Mouse (Mus musculus) forebrain, embryonic 13.5 days (tissue): ENCODE data around the gene Cacnb1. TPM values are rescaled to one million over a fixed set of nuclear protein-coding genes. Genes with fewer than 3 reads are reported as not detected.

Source experiments
- ATAC-seq: fragments of 200-750 bp; cut with Nextera tagmentation; 2 replicates; pipeline ENCODE4 v1.8.0; 2017
- H3K27ac ChIP-seq: fragments of 300-500 bp; sonication (generic); 2 replicates; pipeline ENCODE4 v1.5.1; 2015; ENCODE audit warnings: inconsistent platforms, mild to moderate bottlenecking, moderate library complexity
- H3K27me3 ChIP-seq: fragments of 300-500 bp; sonication (generic); 2 replicates; pipeline ENCODE4 v1.6.1; 2015; ENCODE audit warnings: mild to moderate bottlenecking, inconsistent platforms
- H3K36me3 ChIP-seq: fragments of 300-500 bp; sonication (generic); 2 replicates; pipeline ENCODE4 v1.6.1; 2015; ENCODE audit warnings: mild to moderate bottlenecking, inconsistent platforms; ENCODE audit not compliant: poor library complexity, severe bottlenecking
- H3K4me1 ChIP-seq: fragments of 300-500 bp; sonication (generic); 2 replicates; pipeline ENCODE4 v1.6.1; 2015; ENCODE audit warnings: inconsistent platforms
- H3K4me2 ChIP-seq: fragments of 300-500 bp; sonication (generic); 2 replicates; pipeline ENCODE4 v1.6.1; 2015; ENCODE audit warnings: inconsistent platforms, mild to moderate bottlenecking, moderate library complexity
- H3K4me3 ChIP-seq: fragments of 300-500 bp; sonication (generic); 2 replicates; pipeline ENCODE4 v1.5.1; 2015; ENCODE audit warnings: mild to moderate bottlenecking, inconsistent platforms
- H3K9ac ChIP-seq: fragments of 300-500 bp; sonication (generic); 2 replicates; pipeline ENCODE4 v1.6.1; 2015; ENCODE audit warnings: mild to moderate bottlenecking, inconsistent platforms
- H3K9me3 ChIP-seq: fragments of 300-500 bp; sonication (generic); replicated peaks from 2 replicates; pipeline ENCODE4 v1.6.1; 2016; ENCODE audit warnings: inconsistent platforms
- WGBS: fragments of 180-500 bp; shearing (Covaris S2); methylation state at CpG from one replicate; pipeline ENCODE4 v1.1.7; 2015; 5-methylcytosine and 5-hydroxymethylcytosine counted together
- polyA plus RNA-seq: library from polyadenylated mRNA; unstranded; fragments of >200 nt; fragmentation: Nextera tagmentation; extraction: Ambion mirVana; gene quantifications from 2 replicates; pipeline ENCODE4 v1.2.1, GENCODE M21; 2015

The Cacnb1 gene
- polyA plus RNA-seq, 1 experiment from 2014 or later, result 25.9 TPM

DNA sequence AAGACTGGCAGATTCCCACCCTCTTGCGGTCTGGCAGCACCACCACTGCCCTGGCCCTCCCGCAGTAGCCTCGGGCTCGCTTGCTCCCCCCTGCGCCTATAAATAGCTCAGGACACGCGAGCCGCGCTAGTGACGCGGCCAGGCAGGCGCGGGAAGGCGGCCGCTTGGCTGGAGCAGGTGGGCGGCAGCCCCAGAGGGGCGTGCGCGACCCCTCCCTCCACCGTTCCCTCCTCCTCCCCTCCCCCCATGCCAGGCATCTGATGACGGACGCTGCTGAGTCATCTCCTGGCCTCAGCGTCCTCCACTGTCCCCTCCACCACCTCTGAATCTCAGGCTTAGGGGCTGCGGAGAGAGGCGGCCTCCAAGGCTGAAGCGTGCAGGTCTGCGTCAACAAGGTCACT is 13.1 kb upstream of the Cacnb1 start:
- H3K4me2 ChIP-seq, result peak overlapping the region; percentile 76
- ATAC-seq, result peak; percentile 54
- no peak overlapping the region for H3K27ac ChIP-seq
- H3K36me3 ChIP-seq, result peaks cover 4% of the 10 kb centered on the region
- H3K4me1 ChIP-seq, result peaks cover 20% of the 10 kb centered on the region
- peak overlapping the region; percentile 66 for H3K9ac ChIP-seq
- H3K4me3 ChIP-seq, result peak overlapping the region; percentile 37
- H3K27me3 ChIP-seq, result peaks cover 15% of the 10 kb centered on the region
- 0% methylated on average over 27 of the region's 27 CpGs for WGBS
- no peaks in the 10 kb centered on the region for H3K9me3 ChIP-seq

DNA sequence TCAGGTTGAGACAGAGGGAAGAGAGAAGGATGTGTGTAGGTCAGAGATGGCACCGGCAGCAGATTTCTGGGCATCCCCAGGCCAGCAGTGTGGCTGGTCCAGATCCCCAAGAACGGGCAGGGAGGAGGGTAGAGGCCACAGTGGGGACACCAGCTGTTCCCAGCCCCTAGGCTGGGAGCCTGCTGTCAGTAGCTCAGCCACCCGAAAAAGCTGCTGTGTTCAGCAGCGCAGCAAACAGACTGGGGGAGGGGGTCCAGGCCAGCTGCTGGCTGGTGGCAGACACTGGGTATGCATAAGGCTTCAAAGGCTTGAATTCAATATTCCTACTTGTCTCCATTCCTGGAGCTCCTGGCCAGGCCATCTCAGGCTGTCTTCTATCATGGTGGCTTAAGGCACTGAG is 12.0 kb upstream of the Cacnb1 start:
- Histone ChIP-seq H3K4me2 (peak overlapping the region; percentile 10; the same call in 1 of the 2 replicates), H3K4me1 (peaks cover 20% of the 10 kb centered on the region), H3K9ac (0 out of 2 replicates have a peak overlapping the region, but pooled peaks have one; percentile 21), H3K27me3 (peaks cover 15% of the 10 kb centered on the region), H3K9me3 (no peaks in the 10 kb centered on the region), H3K36me3 (peaks cover 16% of the 10 kb centered on the region), H3K4me3 (no peak overlapping the region), H3K27ac (peak overlapping the region; percentile 44; the same call in 1 of the 2 replicates)
- peak; percentile 55 for ATAC-seq
- 23% methylated on average over 4 of the region's 4 CpGs for WGBS

DNA sequence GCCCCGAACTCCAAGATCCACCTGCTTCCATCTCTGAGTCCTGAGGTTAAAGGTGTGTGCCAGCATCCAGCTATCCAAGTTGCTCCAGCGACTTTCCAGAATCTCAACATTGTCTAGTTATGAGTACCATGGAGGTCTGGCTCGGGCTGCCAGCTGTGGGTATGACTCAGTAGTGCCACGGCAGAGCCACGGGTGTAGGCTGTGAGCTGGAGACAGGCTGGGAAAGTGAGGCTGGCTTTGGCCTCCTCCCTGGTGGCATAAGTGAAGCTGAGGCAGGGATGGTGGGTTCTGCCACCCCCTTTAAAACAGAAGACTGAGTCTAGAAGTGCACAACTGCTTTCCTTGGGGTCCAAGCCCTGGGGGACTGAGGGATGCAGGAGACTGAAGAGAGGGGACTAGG is 11.2 kb upstream of the Cacnb1 start:
- H3K4me1 ChIP-seq, result peaks cover 20% of the 10 kb centered on the region
- peaks cover 23% of the 10 kb centered on the region for H3K36me3 ChIP-seq
- H3K4me3 ChIP-seq, result no peak overlapping the region
- no peaks in the 10 kb centered on the region for H3K9me3 ChIP-seq
- no peak for ATAC-seq
- no peak overlapping the region for H3K4me2 ChIP-seq
- WGBS, result 83% methylated on average over 5 of the region's 5 CpGs
- peaks cover 15% of the 10 kb centered on the region for H3K27me3 ChIP-seq
- H3K27ac ChIP-seq, result no peak overlapping the region
- H3K9ac ChIP-seq, result no peak overlapping the region

DNA sequence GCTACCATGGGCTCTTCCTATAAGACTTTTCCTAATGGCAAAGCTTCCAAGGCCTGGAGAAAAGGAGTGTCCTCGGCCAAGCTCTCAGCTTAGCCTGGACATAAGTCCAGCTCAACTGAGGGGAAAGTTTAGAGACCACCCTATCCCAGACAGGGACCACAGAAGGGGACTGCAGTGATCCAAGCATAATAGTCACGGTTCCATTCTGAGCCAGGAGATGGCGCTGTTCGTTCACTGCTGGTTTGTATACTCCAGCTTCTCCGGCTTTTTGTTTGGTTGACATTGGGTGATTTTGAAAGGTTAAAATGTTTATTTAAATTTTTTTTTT is 8.6 kb upstream of the Cacnb1 start:
- no peak overlapping the region for H3K27ac ChIP-seq
- no peak overlapping the region for H3K4me3 ChIP-seq
- WGBS, result 5% methylated on average over 5 of the region's 5 CpGs
- peaks cover under 1% of the 10 kb centered on the region; the same call in 1 of the 2 replicates for H3K27me3 ChIP-seq
- H3K4me1 ChIP-seq, result peaks cover 30% of the 10 kb centered on the region
- H3K36me3 ChIP-seq, result peaks cover 34% of the 10 kb centered on the region
- H3K4me2 ChIP-seq, result no peak overlapping the region
- H3K9me3 ChIP-seq, result no peaks in the 10 kb centered on the region
- H3K9ac ChIP-seq, result no peak overlapping the region
- ATAC-seq, result 0 out of 2 replicates have a peak, but pooled peaks have one; percentile 34

DNA sequence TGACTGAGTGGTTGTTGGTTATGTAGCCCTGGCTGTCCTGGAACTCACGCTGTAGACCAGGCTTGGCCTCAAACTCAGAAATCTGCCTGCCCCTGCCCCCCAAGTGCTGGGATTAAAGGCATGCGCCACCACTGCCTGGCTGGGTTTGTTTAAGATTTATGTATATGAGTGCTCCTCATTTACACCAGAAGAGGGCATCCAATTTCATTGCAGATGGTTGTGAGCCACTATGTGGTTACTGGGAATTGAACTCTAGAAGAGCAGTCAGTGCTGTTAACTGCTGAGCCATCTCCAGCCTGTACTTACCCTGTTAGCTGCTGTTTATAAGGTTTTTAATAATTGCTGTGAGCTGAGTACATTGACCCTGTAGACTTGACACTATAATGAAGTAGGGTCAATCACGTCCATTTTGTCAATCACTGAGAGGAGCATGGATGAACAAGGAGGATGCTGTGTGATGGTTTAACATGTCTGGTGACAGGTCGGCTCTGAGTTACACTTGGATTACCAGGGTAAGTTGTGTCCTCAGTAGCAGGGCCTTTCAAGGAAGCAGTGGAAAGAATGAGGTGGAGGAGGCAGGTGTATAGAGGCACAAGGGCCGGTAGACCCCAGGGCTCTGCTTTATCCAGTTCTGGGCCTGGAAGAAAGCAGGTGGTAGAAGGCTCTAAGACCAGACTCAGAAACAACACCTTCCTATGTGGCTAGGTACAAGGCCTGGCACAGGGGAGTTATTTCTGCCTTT is 8.0 kb upstream of the Cacnb1 start:
- Histone ChIP-seq H3K27me3 (no peaks in the 10 kb centered on the region), H3K36me3 (peaks cover 34% of the 10 kb centered on the region), H3K4me2 (no peak overlapping the region), H3K4me1 (peaks cover 28% of the 10 kb centered on the region), H3K9me3 (no peaks in the 10 kb centered on the region), H3K9ac (no peak overlapping the region), H3K27ac (no peak overlapping the region), H3K4me3 (no peak overlapping the region)
- 55% methylated on average over 5 of the region's 5 CpGs for WGBS
- ATAC-seq, result 0 out of 2 replicates have a peak, but pooled peaks have one; percentile 1

DNA sequence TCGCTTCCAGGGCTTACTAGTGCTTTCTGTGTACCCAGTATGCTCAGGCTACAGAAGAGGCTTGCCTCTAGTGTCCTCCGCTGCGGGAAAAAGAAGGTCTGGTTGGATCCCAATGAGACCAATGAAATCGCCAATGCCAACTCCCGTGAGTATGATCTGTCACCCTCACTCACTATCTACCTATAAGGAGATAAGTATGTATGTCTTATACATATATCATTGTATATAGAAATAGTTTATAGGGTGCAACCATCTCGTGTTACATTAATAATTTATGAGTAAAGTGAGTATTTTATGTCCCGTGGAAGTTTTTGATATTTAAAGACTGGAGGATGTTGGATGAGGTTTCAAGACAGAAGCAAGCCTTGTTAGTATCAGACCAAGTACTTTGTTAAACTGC is 5.0 kb upstream of the Cacnb1 start:
- Histone ChIP-seq H3K27me3 (no peaks in the 10 kb centered on the region), H3K27ac (peak overlapping the region; percentile 79; the same call in 1 of the 2 replicates), H3K36me3 (peaks cover 34% of the 10 kb centered on the region), H3K4me3 (peak overlapping the region; percentile 93), H3K4me2 (peak overlapping the region; percentile 98), H3K9ac (peak overlapping the region; percentile 99), H3K9me3 (no peaks in the 10 kb centered on the region), H3K4me1 (peaks cover 26% of the 10 kb centered on the region)
- WGBS, result 23% methylated on average over 7 of the region's 7 CpGs
- ATAC-seq, result no peak

DNA sequence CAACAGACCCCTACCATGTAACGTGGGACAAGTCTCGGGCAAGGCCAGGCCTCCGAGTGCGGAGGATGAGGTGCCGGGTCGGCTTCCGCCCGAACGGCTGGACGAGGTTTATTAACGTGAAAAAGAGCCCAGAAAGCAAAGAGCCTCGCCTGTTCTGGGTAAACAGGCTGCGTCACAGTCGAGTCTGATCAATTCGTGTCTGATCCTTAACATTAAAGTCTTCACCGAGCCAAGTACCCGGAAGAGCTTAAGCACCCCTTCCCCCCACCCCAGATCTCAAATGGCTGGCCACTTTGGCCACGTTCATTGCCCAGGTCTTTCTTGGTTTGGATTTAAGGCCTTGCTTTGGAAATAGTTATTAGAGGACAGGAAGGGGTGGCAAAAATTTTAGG is 4.5 kb upstream of the Cacnb1 start:
- WGBS, result 1% methylated on average over 18 of the region's 18 CpGs
- no peaks in the 10 kb centered on the region for H3K27me3 ChIP-seq
- ATAC-seq, result no peak; the same call in 1 of the 2 replicates
- peak overlapping the region; percentile 98 for H3K4me2 ChIP-seq
- no peaks in the 10 kb centered on the region for H3K9me3 ChIP-seq
- peaks cover 34% of the 10 kb centered on the region for H3K36me3 ChIP-seq
- peak overlapping the region; percentile 99 for H3K9ac ChIP-seq
- H3K4me1 ChIP-seq, result peaks cover 27% of the 10 kb centered on the region
- H3K4me3 ChIP-seq, result peak overlapping the region; percentile 93
- peak overlapping the region; percentile 79 for H3K27ac ChIP-seq

DNA sequence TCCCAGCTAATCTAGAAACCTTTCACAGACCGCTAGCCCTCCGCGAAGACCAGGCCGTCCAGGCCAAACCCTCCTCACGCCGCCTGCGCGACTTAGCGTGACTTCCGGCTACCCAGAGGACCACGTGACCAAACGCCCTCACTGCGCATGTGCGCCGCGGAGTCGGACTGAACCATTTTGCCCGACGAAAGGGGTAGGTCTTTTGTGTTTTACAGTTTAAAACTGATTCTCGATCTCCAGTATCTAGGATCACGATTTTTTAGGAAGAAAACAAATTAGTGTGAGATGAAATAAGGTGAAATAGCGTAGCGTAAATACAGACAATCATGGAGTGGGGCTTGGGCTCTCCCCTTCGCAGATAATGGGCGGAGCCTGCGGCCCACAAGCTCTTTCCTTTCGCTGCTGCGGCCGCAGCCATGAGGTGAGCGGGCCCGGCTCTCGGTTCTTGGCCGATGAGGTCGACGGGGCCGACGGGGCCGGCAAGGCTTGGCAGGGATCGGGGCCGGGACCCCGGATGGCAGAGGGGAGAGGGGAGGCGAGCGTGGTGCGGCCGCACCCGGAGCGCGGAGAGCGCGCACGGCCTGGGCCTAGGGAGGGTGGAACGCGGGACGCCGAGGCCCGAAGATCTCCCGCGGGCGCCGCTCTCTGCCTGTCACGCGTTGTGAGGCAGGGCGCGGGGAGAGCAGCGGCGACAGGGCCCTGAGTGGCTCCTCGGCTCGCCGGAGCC is 3.9 kb upstream of the Cacnb1 start, which contains the start of gene Rpl19:
TSS of gene Rpl19 (plus strand) at position 141 of the 727 bp plus-strand sequence.
- peaks cover 34% of the 10 kb centered on the region for H3K36me3 ChIP-seq
- WGBS, result 0% methylated on average over 48 of the region's 69 CpGs
- peak within 1 kb of the TSS; percentile 98 for H3K4me2 ChIP-seq
- peaks cover 30% of the 10 kb centered on the region for H3K4me1 ChIP-seq
- peak within 1 kb of the TSS; percentile 93 for H3K4me3 ChIP-seq
- H3K27ac ChIP-seq, result peak within 1 kb of the TSS; percentile 79
- no peaks in the 10 kb centered on the region for H3K27me3 ChIP-seq
- peak within 1 kb of the TSS; percentile 99 for H3K9ac ChIP-seq
- no peaks in the 10 kb centered on the region for H3K9me3 ChIP-seq
- peak; percentile 65 for ATAC-seq

DNA sequence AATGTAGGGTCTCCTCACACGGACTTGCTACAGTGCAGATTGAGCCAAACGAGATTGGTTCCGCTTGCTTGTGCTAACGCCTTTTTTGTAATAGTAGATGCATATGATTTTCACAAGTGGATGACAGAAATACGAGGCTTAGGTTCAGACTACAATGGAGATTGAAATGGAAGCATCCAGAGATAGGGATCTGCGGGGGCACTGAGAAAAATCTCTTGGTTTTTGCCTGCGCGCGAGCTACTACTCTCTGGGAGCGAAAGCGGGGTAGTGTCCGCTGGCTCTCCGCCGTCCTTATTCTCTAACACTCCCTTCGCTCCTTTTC is 3.4 kb upstream of the Cacnb1 start:
- Histone ChIP-seq H3K4me1 (peaks cover 35% of the 10 kb centered on the region), H3K36me3 (peaks cover 32% of the 10 kb centered on the region), H3K9me3 (no peaks in the 10 kb centered on the region), H3K9ac (peak overlapping the region; percentile 99), H3K27ac (peak overlapping the region; percentile 79), H3K4me3 (peak overlapping the region; percentile 93), H3K4me2 (peak overlapping the region; percentile 98), H3K27me3 (no peaks in the 10 kb centered on the region)
- no peak for ATAC-seq
- WGBS, result 6% methylated on average over 15 of the region's 15 CpGs

DNA sequence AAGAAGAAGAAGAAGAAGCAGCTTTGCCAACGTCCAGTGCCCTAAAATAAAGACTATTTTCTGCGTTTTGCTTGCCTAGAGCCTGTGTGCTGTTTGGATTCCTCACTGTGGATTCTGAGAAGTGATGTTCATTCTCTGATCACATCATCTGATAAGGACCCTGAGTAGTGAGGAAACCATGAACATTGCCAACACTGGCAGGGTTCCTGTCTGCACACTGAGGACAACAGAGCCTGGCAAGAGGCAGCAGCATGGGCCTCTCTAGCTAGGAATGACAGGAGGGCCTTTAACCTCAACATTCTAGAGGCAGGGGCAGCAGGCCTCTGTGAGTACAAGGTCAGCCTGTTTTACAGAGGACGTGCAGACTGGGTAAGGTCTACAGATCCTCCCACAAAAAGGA is 1.7 kb upstream of the Cacnb1 start:
- 90% methylated on average over 3 of the region's 3 CpGs for WGBS
- H3K4me3 ChIP-seq, result no peak overlapping the region
- H3K36me3 ChIP-seq, result peaks cover 15% of the 10 kb centered on the region
- no peaks in the 10 kb centered on the region for H3K9me3 ChIP-seq
- no peaks in the 10 kb centered on the region for H3K27me3 ChIP-seq
- no peak overlapping the region; the same call in 1 of the 2 replicates for H3K27ac ChIP-seq
- no peak overlapping the region for H3K4me2 ChIP-seq
- H3K4me1 ChIP-seq, result peaks cover 52% of the 10 kb centered on the region
- no peak for ATAC-seq
- H3K9ac ChIP-seq, result no peak overlapping the region

DNA sequence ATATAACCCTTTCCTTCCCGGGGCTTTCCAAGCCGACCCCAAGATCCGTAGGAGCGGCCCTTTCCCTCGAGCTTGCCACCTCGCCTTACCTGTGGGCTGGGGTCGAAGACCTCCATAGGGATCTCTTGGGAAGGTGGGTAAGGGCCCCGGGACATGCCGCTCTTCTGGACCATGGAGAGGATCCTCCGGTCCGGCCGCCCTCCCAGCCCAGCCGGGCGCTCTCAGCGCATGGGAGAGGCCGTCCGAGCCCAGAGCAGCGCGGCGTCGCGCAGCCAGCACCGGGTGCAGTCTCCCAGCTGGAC is 630 bp downstream of the Cacnb1 start:
- peak overlapping the region; percentile 81 for H3K4me2 ChIP-seq
- peaks cover 18% of the 10 kb centered on the region for H3K36me3 ChIP-seq
- no peaks in the 10 kb centered on the region for H3K9me3 ChIP-seq
- 0% methylated on average over 20 of the region's 23 CpGs for WGBS
- peak overlapping the region; percentile 87 for H3K4me3 ChIP-seq
- peak overlapping the region; percentile 95 for H3K27ac ChIP-seq
- ATAC-seq, result peak; percentile 44
- peak overlapping the region; percentile 96 for H3K9ac ChIP-seq
- H3K27me3 ChIP-seq, result no peaks in the 10 kb centered on the region
- H3K4me1 ChIP-seq, result peaks cover 56% of the 10 kb centered on the region

DNA sequence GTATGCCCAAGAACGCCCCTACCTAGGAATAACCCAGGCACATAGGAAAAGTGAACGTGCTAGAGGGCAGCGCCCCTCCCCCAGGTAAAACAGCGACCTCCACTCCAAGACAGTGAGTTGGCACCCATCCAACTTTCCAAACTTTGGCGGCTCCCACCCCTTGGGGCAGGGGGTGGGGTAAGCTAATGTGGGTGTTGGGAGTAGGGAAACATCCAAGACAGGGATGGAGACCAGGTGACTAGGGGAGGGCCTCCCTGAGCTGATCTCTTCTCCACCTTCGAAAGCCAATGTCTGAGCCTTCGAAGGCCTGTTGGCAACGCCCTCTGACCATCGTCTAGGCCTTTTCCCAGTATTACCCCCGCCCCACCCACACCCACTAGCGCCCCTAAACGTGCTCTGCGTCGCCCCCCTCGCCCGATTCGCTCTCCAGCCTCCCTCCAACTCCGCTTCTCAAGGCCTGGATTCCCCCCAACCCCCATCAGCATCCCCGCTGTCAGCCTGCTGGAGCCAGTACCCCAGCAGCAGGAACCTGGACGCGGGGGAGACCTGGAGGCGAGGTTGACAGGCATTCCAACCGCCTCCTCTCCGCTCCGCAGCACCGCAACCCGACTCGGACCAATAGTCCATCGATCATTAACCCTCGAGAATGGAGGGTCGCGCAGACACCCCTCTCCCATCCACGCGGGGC is 1.1 kb downstream of the Cacnb1 start:
- Histone ChIP-seq H3K4me3 (peak overlapping the region; percentile 87), H3K9me3 (no peaks in the 10 kb centered on the region), H3K27me3 (no peaks in the 10 kb centered on the region), H3K27ac (peak overlapping the region; percentile 95), H3K4me2 (peak overlapping the region; percentile 81), H3K9ac (peak overlapping the region; percentile 96), H3K4me1 (peaks cover 56% of the 10 kb centered on the region), H3K36me3 (peaks cover 23% of the 10 kb centered on the region)
- 3% methylated on average over 25 of the region's 34 CpGs for WGBS
- ATAC-seq, result peak; percentile 4; the same call in 1 of the 2 replicates
